Mouse (Mus musculus): Measurements from ENCODE around the gene Pigq.

DNA sequence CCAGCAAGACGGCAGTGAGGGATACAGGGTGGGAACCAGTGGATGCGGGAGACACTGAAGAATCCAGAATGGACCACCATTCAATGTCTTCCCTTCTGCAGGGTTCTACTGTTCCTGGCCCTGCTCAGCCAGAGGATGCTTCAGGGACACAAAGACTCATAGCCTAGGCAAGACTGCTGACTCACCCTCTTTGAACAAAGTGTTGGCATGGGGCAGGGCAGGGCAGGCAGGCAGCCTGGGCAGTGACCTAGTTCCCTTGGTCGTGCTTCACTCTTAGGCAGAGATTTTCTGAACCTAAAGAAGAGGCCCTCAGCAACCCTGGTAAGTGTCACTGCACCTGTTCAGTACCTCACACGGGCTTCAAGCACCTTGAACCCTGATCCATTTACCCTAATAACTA, 32.9 kb downstream of the Pigq start:
- TF ChIP-seq CTCF (IDR thresholded peaks at IDR 0.05; ENCODE audit: borderline replicate concordance, insufficient read depth, low read depth, low read length) (no peak), POLR2A (IDR thresholded peaks at IDR 0.05; ENCODE audit: borderline replicate concordance, insufficient read depth, low read length) (peak; percentile 21; the same call in 1 of the 2 replicates)
